Mouse (Mus musculus): Measurements from ENCODE around the gene Epb41l2.

The Epb41l2 gene

GRCm38 (mm10) chr10:25399016-25399415 is 39.4 kb downstream of the Epb41l2 start:
- no peak for DNase-seq (ENCODE audit: low spot score in 2 of 2)

GRCm38 (mm10) chr10:25400076-25400475 is 40.5 kb downstream of the Epb41l2 start:
- DNase-seq (ENCODE audit: low spot score in 2 of 2) = no peak

- no peak for DNase-seq (ENCODE audit: low spot score in 2 of 2)
These were observed 41.0 kb downstream of the Epb41l2 start for GRCm38 (mm10) chr10:25400646-25401045.

- no peak for DNase-seq (ENCODE audit: low spot score in 2 of 2)
These were observed 41.8 kb downstream of the Epb41l2 start for GRCm38 (mm10) chr10:25401356-25401755.

- DNase-seq (ENCODE audit: low spot score in 2 of 2) = no peak
These were observed 43.3 kb downstream of the Epb41l2 start for GRCm38 (mm10) chr10:25402886-25403285.

GRCm38 (mm10) chr10:25403813-25404701 is 44.5 kb downstream of the Epb41l2 start:
- no peak for DNase-seq (ENCODE audit: low spot score in 2 of 2)

GRCm38 (mm10) chr10:25404702-25405098 is 45.1 kb downstream of the Epb41l2 start:
- DNase-seq (ENCODE audit: low spot score in 2 of 2) = no peak

GRCm38 (mm10) chr10:25405551-25405950 is 46.0 kb downstream of the Epb41l2 start:
- DNase-seq (ENCODE audit: low spot score in 2 of 2) = no peak

GRCm38 (mm10) chr10:25406695-25407094 is 47.1 kb downstream of the Epb41l2 start:
- DNase-seq (ENCODE audit: low spot score in 2 of 2) = no peak

GRCm38 (mm10) chr10:25408136-25408650 is 48.6 kb downstream of the Epb41l2 start:
- no peak for DNase-seq (ENCODE audit: low spot score in 2 of 2)

GRCm38 (mm10) chr10:25411836-25412373 is 52.3 kb downstream of the Epb41l2 start:
- DNase-seq (ENCODE audit: low spot score in 2 of 2) = no peak

GRCm38 (mm10) chr10:25415188-25415717 is 55.7 kb downstream of the Epb41l2 start:
- no peak for DNase-seq (ENCODE audit: low spot score in 2 of 2)

- no peak for DNase-seq (ENCODE audit: low spot score in 2 of 2)
These were observed 57.1 kb downstream of the Epb41l2 start for GRCm38 (mm10) chr10:25416696-25417095.

- DNase-seq (ENCODE audit: low spot score in 2 of 2) = no peak
These were observed 66.5 kb downstream of the Epb41l2 start for GRCm38 (mm10) chr10:25426058-25426457.

GRCm38 (mm10) chr10:25426814-25427213 is 67.2 kb downstream of the Epb41l2 start:
- no peak for DNase-seq (ENCODE audit: low spot score in 2 of 2)

- DNase-seq (ENCODE audit: low spot score in 2 of 2) = no peak
These were observed 67.9 kb downstream of the Epb41l2 start for GRCm38 (mm10) chr10:25427523-25427922.

GRCm38 (mm10) chr10:25428658-25429057 is 69.1 kb downstream of the Epb41l2 start:
- DNase-seq (ENCODE audit: low spot score in 2 of 2) = no peak

GRCm38 (mm10) chr10:25429346-25429745 is 69.7 kb downstream of the Epb41l2 start:
- DNase-seq (ENCODE audit: low spot score in 2 of 2) = no peak

GRCm38 (mm10) chr10:25430862-25431261 is 71.3 kb downstream of the Epb41l2 start:
- no peak for DNase-seq (ENCODE audit: low spot score in 2 of 2)

GRCm38 (mm10) chr10:25432351-25432750 is 72.8 kb downstream of the Epb41l2 start:
- no peak for DNase-seq (ENCODE audit: low spot score in 2 of 2)

GRCm38 (mm10) chr10:25432938-25433337 is 73.3 kb downstream of the Epb41l2 start:
- DNase-seq (ENCODE audit: low spot score in 2 of 2) = no peak

GRCm38 (mm10) chr10:25433524-25433923 is 73.9 kb downstream of the Epb41l2 start:
- DNase-seq (ENCODE audit: low spot score in 2 of 2) = no peak

All from right cerebral cortex, adult 2 months (tissue).